ENCODE assay signal across 22 mouse cellular contexts in genomic region chr14:78689950-78690349, GRCm38 (mm10). TPM values are rescaled to one million over a fixed set of nuclear protein-coding genes. Genes with fewer than 3 reads are reported as not detected.
DNase-seq lines count a peak whose midpoint lies in the region; ATAC-seq lines count a peak whose summit lies in the region.
"Had no signal": no experiment of that assay in that cellular context is flagged by ENCODE, and none has a peak within 500 bp of the region (broad histone marks: within the 10 kb centered on the region; RNA-seq: fewer than 3 reads in every experiment).

No protein-coding gene starts in this region.

- H3K27me3 ChIP-seq in kidney, embryonic 14.5 days (ENCODE audit: control insufficient read depth, insufficient read depth, low read length), result no peaks in the 10 kb centered on the region
- H3K27me3 ChIP-seq in kidney, embryonic 16.5 days (ENCODE audit: insufficient read depth, low read length), result no peaks in the 10 kb centered on the region
- H3K27me3 ChIP-seq in liver, embryonic 11.5 days (replicated peaks; ENCODE audit: control insufficient read depth, insufficient read depth, low read length), result no peaks in the 10 kb centered on the region
- no peaks in the 10 kb centered on the region for H3K27me3 ChIP-seq in liver, embryonic 12.5 days (replicated peaks)
- H3K27me3 ChIP-seq: embryonic facial prominence, embryonic 13.5 days; embryonic facial prominence, embryonic 15.5 days; forebrain, embryonic 12.5 days had no signal

- H3K4me2 ChIP-seq in kidney, embryonic 14.5 days (replicated peaks; ENCODE audit: low read depth, low read length), result no peak overlapping the region
- H3K4me2 ChIP-seq in kidney, embryonic 16.5 days (replicated peaks; ENCODE audit: low read depth, low read length), result no peak overlapping the region
- H3K4me2 ChIP-seq in liver, embryonic 11.5 days, result no peak overlapping the region
- H3K4me2 ChIP-seq in liver, embryonic 12.5 days, result no peak overlapping the region
- H3K4me2 ChIP-seq: embryonic facial prominence, embryonic 13.5 days; embryonic facial prominence, embryonic 15.5 days; forebrain, embryonic 12.5 days had no signal

- H3K9me3 ChIP-seq in kidney, embryonic 14.5 days (ENCODE audit: control insufficient read depth, low read length), result no peaks in the 10 kb centered on the region
- no peaks in the 10 kb centered on the region for H3K9me3 ChIP-seq in kidney, embryonic 16.5 days (ENCODE audit: low read length)
- no peaks in the 10 kb centered on the region for H3K9me3 ChIP-seq in liver, embryonic 11.5 days (ENCODE audit: control insufficient read depth, low read length)
- no peaks in the 10 kb centered on the region for H3K9me3 ChIP-seq in liver, embryonic 12.5 days (replicated peaks)
- H3K9me3 ChIP-seq: embryonic facial prominence, embryonic 13.5 days; embryonic facial prominence, embryonic 15.5 days; forebrain, embryonic 10.5 days; forebrain, embryonic 12.5 days had no signal

- no peak overlapping the region for H3K4me3 ChIP-seq in kidney, embryonic 14.5 days (ENCODE audit: low read length)
- H3K4me3 ChIP-seq in kidney, embryonic 16.5 days (ENCODE audit: low read length), result no peak overlapping the region
- no peak overlapping the region for H3K4me3 ChIP-seq in liver, embryonic 11.5 days (ENCODE audit: low read depth, low read length)
- H3K4me3 ChIP-seq in liver, embryonic 12.5 days, result no peak overlapping the region
- H3K4me3 ChIP-seq: embryonic facial prominence, embryonic 13.5 days; embryonic facial prominence, embryonic 15.5 days; erythroblast, embryonic 14.5 days; forebrain, embryonic 10.5 days; forebrain, embryonic 12.5 days had no signal

- no peak overlapping the region for H3K9ac ChIP-seq in kidney, embryonic 14.5 days (ENCODE audit: low read depth, low read length)
- no peak overlapping the region for H3K9ac ChIP-seq in kidney, embryonic 16.5 days (replicated peaks; ENCODE audit: low read length)
- no peak overlapping the region for H3K9ac ChIP-seq in liver, embryonic 11.5 days (ENCODE audit: low read depth, low read length)
- no peak overlapping the region for H3K9ac ChIP-seq in liver, embryonic 12.5 days
- H3K9ac ChIP-seq: embryonic facial prominence, embryonic 13.5 days; embryonic facial prominence, embryonic 15.5 days; forebrain, embryonic 12.5 days had no signal

- no peaks in the 10 kb centered on the region for H3K36me3 ChIP-seq in kidney, embryonic 14.5 days (ENCODE audit: control insufficient read depth, insufficient read depth, low read length)
- H3K36me3 ChIP-seq in kidney, embryonic 16.5 days (ENCODE audit: insufficient read depth, low read length), result no peaks in the 10 kb centered on the region
- no peaks in the 10 kb centered on the region for H3K36me3 ChIP-seq in liver, embryonic 11.5 days (ENCODE audit: control insufficient read depth, insufficient read depth, low read length)
- no peaks in the 10 kb centered on the region for H3K36me3 ChIP-seq in liver, embryonic 12.5 days
- H3K36me3 ChIP-seq: embryonic facial prominence, embryonic 13.5 days; embryonic facial prominence, embryonic 15.5 days; forebrain, embryonic 10.5 days; forebrain, embryonic 12.5 days had no signal

- no peak for DNase-seq in kidney, adult 11 months
- DNase-seq in kidney, postnatal 25 days, result no peak
- peak; percentile 23 for DNase-seq in liver, embryonic 11.5 days (ENCODE audit: low spot score)
- DNase-seq: adrenal gland, adult 2 months; adrenal gland, postnatal 10 days; adrenal gland, postnatal 25 days; cerebellum, adult 11 months; cerebellum, adult 18-20 months; cerebellum, adult 8-10 months; cerebellum, adult 9-11 months; cerebellum, postnatal 14 days; cerebellum, postnatal 36 days; embryo, embryonic 11 days had no signal

- H3K27ac ChIP-seq in kidney, embryonic 14.5 days (ENCODE audit: low read depth, low read length), result no peak overlapping the region
- H3K27ac ChIP-seq in kidney, embryonic 16.5 days (ENCODE audit: low read length), result no peak overlapping the region
- no peak overlapping the region for H3K27ac ChIP-seq in liver, embryonic 11.5 days (ENCODE audit: low read depth, low read length)
- no peak overlapping the region for H3K27ac ChIP-seq in liver, embryonic 12.5 days
- H3K27ac ChIP-seq: embryonic facial prominence, embryonic 13.5 days; embryonic facial prominence, embryonic 15.5 days; forebrain, embryonic 10.5 days; forebrain, embryonic 12.5 days had no signal

- 57% methylated on average over 9 of the region's 9 CpGs for WGBS in kidney, embryonic 14.5 days
- WGBS in kidney, embryonic 16.5 days, result 67% methylated on average over 9 of the region's 9 CpGs
- 91% methylated on average over 9 of the region's 9 CpGs for WGBS in liver, embryonic 11.5 days
- WGBS in liver, embryonic 12.5 days (ENCODE audit: insufficient replicate concordance), result 85% methylated on average over 9 of the region's 9 CpGs

- peaks cover 12% of the 10 kb centered on the region for H3K4me1 ChIP-seq in kidney, embryonic 14.5 days (ENCODE audit: control insufficient read depth, insufficient read depth, low read length)
- H3K4me1 ChIP-seq in kidney, embryonic 16.5 days (ENCODE audit: insufficient read depth, low read length), result peaks cover 24% of the 10 kb centered on the region
- H3K4me1 ChIP-seq in liver, embryonic 11.5 days (replicated peaks; ENCODE audit: control insufficient read depth, insufficient read depth, low read length), result no peaks in the 10 kb centered on the region
- no peaks in the 10 kb centered on the region for H3K4me1 ChIP-seq in liver, embryonic 12.5 days
- H3K4me1 ChIP-seq: forebrain, embryonic 12.5 days had no signal

- ATAC-seq in kidney, embryonic 14.5 days (ENCODE audit: low FRiP score, low TSS enrichment), result peak; percentile 79
- peak; percentile 69; the same call in 1 of the 2 replicates for ATAC-seq in kidney, embryonic 16.5 days (ENCODE audit: low FRiP score, low TSS enrichment)
- ATAC-seq in liver, embryonic 11.5 days (replicated peaks; ENCODE audit: low FRiP score), result no peak
- no peak for ATAC-seq in liver, embryonic 12.5 days
- ATAC-seq: forebrain, embryonic 14.5 days had no signal

RNA-seq across cellular contexts. Expression of gene Dgkh, which starts 42.6 kb away (rescaled TPM):
- polyA plus RNA-seq in kidney, embryonic 14.5 days (2014; fragmentation: Nextera tagmentation; extraction: Ambion mirVana), result 2.6 and 3.2 TPM in 2 replicates
- polyA plus RNA-seq in kidney, embryonic 16.5 days (2015; fragmentation: Nextera tagmentation; extraction: Ambion mirVana), result 1.9 and 2.1 TPM in 2 replicates
- polyA plus RNA-seq in liver, embryonic 11.5 days (2014; fragmentation: Nextera tagmentation; extraction: Ambion mirVana), result 1.1 and 1.2 TPM in 2 replicates
- 1.2 TPM in 2 replicates for polyA plus RNA-seq in liver, embryonic 12.5 days (2016; fragmentation: Nextera tagmentation; extraction: Ambion mirVana)
- polyA plus RNA-seq: erythroblast, embryonic 14.5 days had no signal

Comparison
In these comparisons a context has a peak if more than half of its experiments do, and no peak if none do; other contexts are left out.
1. ATAC-seq: peak in kidney, embryonic 14.5 days (single experiment) and kidney, embryonic 16.5 days (single experiment); none in liver, embryonic 11.5 days (single experiment) and liver, embryonic 12.5 days (single experiment).